Mouse (Mus musculus): ENCODE measurements at regions not wholly inside any gene's neighbourhood (a gene's known extent, or its start where the extent isn't known, plus 50 kb on each side); places are given as distances from the start of the nearest gene placed in this dataset.

- TF ChIP-seq POLR2A (IDR thresholded peaks at IDR 0.05; ENCODE audit: low read depth, low read length) (no peak), CTCF (IDR thresholded peaks at IDR 0.05; ENCODE audit: extremely low read depth, insufficient read depth, insufficient read length, insufficient replicate concordance) (no peak)
Measured at GRCm38 (mm10) chr9:85451349-85451748, 124.2 kb upstream of the Tent5a start.

Data from spleen, adult 2 months (tissue).